Mouse (Mus musculus): ENCODE results near the gene Elp5.
"Not testable (repeated sequence)": the region's sequence is repeated elsewhere in the genome, so short reads cannot be mapped to it uniquely, and the experiment has no call there.

The Elp5 gene

DNA sequence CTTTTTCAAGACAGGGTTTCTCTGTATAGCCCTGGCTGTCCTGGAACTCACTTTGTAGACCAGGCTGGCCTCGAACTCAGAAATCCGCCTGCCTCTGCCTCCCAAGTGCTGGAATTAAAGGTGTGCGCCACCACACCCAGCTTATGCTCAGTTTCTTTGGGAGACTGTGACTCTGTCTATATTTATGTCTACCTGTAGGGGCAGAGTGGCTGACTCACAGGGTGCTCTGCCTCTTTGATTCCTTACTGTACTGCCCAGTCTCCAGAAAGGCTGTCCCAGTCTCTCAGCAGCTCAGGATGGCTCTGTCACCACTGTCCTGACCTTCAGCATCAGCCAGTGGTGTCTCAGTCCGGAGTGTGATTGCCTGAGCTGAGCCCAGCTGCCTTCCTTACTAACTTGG, 26.7 kb downstream of the Elp5 start:
- DNase-seq, result not testable (repeated sequence)

DNA sequence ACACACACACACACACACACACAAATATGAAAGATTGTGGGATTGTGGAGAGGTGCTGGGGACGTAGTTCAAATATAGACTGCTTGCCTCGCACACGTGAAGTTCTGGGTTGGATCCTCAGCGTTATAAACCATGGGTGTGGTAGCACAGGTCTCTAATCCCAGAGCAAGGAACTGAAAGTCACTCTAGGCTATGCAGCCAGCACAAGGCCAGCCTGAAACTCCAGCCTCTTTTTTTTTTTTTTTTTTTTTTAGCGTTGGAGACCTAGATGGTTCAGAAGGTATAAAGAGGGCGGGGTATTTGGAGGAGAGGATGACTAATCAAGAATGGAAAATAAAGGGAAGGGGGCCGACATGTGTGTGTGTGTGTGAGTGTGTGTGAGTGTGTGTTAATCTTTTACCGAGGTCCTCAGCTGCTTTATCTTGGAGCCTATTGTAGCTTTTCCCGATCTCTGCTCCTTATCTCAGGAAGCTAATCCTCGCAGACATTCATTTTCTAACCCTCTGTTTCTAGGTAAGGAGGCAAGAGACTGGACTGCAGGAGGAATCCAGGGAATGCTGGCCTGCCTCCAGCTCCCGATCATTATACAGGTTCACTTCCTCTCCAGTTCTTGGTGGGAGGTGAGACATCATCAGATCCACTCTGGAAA, 28.9 kb downstream of the Elp5 start:
- DNase-seq, result peak in 1 of 2 experiments; percentile 16

DNA sequence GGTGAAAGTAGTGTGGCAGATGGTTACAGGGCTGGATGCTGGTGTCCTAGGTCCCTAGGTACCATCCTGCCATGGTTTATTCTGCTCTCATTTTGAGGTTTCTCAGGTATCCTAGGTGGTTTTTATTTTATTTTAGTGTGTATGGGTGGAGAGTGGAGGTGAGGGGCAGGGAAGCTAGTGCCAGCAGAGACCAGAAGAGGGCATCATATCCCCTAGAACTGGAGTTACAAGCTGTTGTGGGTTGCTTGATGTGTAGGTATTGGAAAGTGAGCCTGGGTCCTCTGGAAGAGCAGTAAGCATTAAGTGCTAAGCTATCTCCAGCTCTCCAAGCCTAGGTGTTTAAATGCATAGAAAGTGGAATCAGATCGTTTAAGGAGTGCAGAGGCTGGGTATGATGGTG, 30.0 kb downstream of the Elp5 start:
- no peak for DNase-seq

DNA sequence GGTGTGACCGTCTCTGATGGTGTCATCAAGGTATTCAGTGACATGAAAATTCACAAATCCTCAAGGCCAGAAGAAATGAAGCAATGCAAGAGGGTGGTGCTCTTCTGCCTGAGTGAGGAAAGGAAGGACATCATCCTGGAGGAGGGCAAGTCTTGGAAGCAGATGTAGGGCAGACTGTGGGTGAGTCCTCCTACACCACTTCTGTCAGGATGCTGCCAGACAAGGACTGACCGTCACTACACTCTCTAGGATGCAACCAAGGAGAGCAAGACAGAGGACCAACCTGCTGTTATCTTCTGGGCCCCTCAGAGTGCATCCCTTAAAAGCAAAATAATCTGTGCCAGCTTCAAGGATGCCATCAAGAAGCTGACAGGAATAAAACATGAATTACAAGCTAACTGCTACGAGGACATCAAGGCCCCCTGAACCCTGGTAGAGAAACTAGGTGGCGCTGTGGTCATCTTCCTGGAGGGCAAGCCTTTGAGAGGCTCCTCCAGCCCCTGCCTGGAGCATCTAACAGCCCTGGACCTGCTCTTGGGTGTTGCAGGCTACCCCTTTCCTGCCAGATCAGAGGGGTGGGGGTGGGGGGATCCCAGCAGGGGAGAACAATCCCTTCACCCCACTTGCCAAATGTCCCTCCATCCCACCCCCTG, 31.4 kb downstream of the Elp5 start:
- peak; percentile 41 to 42 for DNase-seq

DNA sequence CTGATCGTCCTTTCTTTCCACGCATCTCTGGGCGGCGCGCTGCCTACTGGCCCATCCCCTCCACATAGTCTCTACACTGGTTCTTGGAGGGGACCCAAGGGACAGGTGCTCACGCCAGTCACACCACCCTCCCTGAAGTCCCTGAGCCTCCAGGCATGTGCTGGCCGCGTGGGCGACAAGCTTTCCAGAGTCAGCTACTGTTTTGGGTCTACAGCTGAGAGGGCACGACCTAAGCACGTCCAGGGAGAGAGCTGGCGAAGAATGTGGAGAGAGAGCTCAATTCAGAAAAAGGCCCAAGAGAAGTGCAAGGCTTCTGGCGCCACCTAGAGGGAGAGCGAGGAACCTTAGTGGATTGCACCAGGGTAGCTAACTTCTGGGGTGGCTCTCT, 33.6 kb downstream of the Elp5 start:
- DNase-seq, result peak; percentile 91 to 96

DNA sequence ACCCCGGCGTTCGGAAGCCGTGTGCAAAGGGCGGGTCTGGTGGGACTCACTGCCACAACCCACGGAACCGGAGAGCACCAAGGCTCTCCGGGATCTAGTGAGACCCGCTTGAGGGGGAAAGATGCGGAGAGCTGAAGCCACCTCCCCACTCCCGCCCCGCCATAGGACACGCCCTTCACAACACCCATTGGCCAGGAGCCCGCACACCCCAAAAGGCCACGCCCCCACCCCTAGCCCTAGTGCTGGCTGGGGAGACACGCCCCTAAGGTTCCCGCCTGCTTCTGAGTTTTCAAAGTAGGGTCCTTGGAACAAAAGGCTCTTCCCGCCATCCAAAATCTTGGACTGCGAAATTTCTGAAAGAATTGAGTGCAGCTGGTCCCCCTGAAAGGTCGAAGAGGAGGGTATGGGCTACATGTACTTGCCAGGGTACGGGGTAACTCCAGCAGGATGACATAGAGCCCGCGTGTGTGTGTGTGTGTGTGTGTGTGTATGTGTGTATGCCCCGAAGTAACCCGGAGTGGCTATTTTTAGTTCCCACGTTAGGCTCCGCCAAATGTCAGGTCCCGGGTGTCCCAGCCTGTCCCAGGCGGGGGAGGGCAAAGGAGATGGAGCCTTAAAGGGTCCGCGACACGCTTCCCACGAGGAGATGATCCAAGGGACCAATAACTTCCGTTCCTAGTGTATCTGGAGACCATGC, 34.1 kb downstream of the Elp5 start, which contains the start of gene Slc2a4:
Gene Slc2a4 (minus strand): TSS at position 123 of the 697 bp plus-strand sequence.
- peak; percentile 95 to 96 for DNase-seq

DNA sequence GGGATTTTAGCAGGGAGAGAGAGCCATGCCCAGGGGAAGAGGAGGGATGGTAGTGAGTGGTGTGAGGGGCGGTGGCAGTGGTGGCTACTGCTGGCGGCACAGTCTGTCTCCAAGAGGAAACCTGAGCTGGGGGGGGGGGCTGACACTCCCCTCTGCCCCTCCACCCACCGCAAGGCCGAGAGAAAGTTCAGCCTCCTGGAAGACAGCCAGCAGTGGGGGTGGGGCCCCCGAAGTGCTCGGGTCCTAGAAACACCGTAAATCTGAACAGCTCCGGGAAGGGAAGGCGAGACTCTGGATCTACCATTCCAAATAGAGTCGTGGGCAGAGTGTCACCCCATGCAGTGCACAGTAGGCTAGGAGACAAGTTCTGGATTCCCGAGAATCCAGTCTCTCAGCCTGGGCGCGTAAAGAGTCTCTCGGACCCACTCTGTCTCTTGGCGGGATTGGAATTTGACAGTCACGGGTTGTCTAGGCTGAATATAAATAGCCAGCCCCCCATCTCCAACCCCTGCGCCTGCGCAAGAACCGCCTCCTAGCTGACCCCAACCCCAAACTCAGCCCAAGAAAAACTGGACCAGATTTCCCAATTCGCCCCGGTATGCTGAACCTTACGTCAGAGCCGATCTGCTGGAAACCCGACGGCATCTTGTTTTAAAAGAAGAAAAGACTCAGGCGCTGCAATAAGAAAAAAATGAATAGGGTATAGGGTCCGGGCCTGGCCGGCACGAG, 34.8 kb downstream of the Elp5 start:
- DNase-seq, result peak; percentile 68 to 82

DNA sequence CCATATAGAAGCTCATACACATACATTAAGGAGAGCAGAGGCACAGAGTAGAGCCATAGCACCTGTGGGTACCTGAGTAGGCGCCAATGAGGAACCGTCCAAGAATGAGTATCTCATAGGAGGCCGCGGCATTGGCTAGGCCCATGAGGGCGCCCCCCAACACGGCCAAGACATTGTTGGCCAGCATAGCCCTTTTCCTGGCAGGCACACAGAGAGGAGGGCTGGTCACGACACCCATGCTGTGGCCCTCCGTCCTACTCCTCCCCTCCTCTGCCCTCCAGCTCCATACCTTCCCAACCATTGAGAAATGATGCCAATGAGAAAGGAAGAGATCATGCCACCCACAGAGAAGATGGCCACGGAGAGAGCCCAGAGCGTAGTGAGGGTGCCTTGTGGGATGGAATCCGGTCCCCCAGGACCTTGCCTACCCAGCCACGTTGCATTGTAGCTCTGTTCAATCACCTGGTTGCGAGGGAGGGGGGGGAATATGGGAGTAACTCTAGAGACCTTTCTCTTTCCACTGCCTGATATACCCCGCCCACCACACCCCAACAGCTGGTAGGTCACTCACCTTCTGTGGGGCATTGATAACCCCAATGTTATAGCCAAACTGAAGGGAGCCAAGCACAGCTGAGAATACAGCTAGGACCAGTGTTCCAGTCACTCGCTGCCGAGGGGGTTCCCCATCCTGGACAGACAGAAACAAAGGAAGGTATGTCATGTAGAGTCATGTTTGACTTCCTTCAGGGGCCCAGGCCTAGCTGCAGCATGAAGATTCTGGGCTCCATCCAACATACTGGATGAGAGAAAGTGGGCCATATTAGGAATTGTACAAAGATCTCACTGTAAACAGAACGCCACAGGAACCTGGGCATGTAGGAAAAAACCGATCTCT, 36.1 kb downstream of the Elp5 start:
- no peak for DNase-seq

DNA sequence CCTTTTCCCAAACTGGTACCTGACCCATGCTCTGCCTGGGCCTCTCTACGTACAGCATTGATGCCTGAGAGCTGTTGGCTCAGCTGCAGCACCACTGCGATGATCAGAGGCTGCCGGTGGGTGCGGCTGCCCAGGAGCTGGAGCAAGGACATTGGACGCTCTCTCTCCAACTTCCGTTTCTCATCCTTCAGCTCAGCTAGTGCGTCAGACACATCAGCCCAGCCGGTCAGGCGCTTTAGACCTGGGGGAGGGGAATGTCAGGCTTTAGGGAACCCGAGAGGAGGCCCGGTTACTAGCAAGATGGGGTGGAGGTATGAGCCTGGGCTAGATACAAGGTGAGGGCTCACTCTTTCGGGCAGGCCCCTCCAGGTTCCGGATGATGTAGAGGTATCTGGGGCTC, 37.1 kb downstream of the Elp5 start:
- DNase-seq, result no peak

DNA sequence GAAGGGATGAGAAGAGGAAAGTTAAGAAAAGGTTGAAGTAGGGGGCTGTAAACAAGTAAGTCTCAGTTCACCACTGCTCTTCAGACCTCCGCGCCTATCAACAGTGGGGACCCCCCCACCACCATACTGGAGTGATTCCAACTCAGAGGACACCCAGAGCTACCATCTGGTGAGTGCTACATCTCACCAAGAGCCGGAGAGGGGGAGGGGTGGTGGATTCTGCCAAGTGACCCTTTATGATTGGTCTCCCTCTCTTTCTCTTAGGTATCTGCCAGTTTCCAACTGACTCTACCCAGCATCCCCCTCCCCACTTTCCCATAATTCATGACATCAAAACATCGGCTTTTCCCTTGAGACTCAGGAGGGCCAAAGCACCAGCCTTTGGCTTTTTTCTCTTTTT, 41.4 kb downstream of the Elp5 start:
- no peak for DNase-seq

DNA sequence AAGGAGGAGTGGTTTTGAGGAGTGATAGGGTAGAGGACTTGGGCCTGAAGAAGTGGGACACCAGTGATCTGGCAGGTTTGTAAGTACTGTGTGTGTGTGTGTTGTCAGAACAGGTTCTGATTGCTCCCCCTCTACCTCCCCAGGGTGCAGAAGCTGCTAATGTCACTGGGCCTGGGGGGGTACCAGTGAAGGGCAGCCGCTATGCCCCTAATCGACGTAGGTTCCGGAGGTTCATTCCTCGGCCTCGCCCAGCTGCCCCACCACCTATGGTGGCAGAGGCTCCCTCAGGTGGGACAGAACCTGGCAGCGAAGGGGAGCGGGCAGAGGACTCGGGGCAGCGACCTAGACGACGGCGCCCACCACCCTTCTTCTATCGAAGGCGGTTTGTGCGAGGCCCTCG, 42.6 kb downstream of the Elp5 start:
- no peak for DNase-seq

DNA sequence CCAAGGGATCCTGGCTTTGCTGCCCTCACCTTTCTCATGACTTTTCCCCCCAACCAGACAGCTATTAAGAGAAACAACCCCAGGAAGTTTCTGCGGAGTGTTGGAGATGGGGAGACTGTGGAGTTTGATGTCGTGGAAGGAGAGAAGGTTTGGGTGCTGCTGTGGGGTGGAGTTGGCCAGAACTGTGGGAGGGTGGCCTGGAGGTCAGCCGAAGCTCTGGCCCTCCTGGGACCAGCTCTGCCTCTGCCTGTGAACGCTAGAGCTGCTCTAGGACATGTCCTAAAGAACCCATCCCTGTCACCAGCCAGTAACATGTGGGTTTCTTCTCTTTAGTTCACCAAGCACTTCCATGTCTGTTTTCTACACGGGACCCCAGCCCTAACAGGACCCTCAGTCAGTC, 43.1 kb downstream of the Elp5 start:
- no peak for DNase-seq

DNA sequence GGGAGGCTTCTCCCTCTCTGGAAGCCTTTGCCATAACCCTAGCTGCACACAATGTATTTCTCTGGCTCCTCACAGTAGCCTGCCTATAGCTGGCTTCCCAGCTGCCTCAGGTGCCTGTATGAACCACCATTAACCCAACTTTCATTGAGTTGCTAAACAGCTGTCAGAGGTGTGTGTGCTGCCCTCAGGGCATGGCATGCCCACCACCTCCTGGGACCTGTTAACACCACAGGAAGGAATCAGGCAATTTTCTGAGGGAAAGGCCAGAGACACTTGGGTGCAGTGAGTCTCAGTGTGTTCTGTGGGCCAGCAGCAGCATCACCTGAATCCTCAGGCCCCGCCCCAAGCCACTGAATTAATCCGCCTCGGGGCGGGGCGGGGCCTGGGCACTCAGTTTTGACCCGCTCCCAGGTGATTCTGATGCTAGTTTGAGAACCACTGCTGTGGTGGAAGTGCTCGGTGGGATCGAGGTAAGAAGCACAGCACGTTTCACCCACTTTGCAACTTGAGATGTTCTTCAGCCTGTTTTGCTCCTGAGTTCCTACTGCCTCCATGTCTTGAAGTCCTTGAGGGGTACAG, 43.8 kb downstream of the Elp5 start:
- peak; percentile 49 to 64 for DNase-seq

DNA sequence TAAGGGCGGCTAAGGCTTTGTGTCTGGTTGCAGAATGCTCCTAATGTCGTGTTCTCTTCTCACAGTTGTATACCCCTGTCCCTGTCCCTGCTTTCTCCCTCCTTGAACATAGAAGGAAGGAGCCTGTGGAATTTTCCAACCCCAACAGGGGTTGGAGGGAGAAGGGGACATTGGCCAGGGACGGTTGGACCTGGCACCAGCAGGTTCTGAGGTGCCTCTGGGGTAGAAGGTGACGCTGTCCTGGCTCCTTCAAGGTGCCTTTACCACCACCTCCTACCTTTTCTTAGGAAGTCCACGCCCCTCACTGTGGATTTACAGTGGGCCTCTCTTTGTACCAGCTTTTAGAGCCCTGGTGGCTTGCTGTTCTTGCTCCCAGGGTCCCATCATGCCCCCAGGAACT, 44.5 kb downstream of the Elp5 start:
- DNase-seq, result peak in 1 of 2 experiments; percentile 72

DNA sequence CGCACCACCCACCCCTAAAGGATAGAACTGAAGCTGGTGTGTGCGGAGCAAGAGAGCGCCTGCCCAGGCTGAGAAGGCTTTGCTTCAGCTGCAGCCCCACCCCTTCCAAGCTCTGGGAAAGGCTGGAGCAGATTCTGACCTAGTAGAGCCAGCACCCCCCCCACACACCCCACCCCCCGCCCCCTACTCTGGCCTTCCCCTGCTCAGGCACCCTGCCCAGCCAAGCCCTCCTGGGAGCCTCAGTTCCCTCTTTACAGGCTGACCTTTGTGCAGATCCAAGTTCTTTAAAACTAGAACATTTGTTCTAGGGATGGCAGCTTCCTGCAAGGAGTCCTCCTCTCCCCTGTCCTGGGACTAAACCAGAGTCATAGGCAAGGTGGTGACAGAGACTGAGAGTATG, 44.9 kb downstream of the Elp5 start:
- peak; percentile 41 to 80 for DNase-seq

DNA sequence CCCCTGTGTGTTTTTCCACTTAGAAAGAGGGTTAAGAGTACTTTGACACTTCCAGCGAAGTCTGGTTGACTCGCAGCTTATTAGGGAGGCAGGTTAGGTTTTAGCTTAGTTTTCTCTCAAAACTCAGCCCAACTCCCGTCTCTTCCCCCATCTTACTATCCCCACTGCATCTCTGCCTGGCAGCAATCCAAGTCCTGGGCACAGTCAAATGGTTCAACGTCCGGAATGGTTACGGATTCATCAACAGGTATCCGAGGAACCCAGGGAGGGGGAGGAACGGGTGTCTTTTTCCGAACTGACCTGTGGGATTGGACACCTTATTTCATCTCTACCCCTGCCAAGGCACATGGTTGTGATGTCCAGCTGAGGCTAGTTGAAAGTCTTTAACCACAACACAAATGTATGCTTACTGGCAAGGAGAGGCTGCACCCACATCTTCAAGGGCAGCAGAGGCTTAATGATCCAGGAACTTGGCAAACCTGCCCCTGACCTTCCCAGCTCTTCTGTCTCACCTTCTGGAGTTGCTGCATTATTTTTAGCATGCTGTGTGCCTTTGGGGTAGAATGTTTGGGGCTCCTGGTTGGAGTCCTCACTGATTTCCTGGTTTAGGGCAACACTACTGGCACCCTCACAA, 45.5 kb downstream of the Elp5 start:
- peak; percentile 56 to 82 for DNase-seq

DNA sequence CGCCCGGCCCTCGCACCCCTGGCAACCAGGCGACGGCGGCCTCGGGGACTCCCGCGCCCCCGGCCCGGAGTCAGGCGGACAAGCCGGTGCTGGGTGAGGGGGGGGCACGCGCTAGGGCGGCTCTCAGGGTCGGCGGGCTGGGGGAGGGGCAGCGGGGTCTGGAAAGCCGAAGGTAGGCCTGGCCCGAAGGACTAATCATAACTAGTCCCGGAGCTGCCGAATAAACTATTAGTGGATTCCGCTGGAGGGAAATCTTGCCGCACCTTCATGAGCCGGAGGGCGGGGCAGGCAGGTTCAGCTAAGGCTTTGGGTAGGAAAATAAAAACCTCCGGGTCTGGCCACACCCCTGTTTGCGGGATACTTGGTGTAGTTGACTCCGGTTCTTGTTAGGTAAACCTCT, 46.2 kb downstream of the Elp5 start:
- peak; percentile 52 to 75 for DNase-seq

DNA sequence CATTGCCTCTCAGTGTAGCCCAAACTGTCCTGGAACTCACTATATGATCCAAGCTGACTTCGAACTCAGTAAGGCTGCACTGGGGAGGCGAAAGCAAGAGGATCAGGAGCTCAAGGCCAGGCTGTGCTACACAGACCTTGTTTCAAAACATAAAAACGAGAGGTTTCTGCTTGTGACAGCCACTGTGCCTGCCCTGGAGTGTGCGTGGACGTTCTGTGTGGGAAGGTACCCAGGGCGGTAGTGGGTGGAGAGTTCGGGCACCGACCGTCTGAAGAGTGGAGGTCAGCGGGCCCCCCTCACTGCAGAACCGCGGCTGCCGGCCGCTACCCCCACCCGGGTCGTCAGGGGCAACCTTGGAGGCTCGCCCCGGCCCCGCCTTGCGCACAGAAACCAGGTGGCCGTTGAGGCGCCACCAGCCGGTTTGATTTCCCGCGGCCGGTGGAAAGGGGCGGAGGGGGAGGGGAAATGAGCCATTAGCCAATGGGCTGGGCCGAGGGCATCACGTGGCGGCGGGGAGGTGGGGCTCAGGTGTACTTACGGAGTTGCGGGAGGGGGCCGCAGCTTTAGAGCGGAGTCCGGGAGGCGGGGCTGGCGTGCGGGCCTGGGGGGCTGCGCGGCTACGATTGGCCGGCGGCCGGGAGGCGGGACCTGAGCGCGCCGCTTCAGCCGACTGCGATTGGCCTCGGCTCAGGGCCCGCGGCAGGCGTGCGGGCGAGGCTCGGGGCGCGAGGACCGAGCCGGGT, 47.0 kb downstream of the Elp5 start, which contains the start of gene Ybx2:
Gene Ybx2 (plus strand): TSS at position 660 of the 743 bp plus-strand sequence.
- DNase-seq, result peak; percentile 94 to 97

DNA sequence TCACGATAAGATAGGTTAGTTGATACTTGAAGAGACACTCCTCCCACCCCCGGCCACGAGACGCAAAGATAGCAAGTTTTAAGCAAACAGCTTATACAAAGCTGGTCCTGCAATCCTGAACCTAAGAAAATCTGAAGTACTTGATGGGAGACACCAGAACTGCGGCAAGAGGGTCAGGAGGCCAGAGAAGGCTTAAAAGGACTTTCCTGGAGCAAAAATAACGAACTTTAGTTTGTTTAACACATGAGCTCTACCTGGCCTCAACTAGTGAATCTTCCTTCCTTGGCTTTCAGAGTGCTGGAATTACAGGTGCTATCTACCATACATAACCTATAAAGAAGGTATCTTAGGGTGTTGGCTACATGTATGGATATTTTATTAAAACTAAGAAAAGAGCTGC, 47.6 kb downstream of the Elp5 start:
- DNase-seq, result no peak

DNA sequence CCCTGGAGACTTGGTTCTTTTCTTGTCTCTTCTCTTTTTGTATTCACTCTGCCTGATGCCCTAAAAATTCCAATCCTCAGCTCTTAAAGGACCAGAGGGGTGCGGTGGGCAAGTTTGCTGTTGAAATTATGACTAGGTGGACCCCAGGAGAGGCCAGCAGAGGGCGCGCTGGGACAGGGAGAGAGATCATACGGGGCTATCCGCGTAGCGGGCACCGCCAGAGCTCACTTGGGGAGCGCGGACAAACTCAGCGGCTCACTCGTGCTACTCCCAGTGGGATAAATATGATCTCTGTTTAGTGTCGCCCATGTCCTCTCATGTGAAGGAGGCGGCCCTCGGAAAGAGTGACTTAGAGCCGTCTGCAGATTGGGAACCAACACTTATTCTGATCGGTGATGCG, 48.1 kb downstream of the Elp5 start:
- DNase-seq, result peak; percentile 92 to 94

DNA sequence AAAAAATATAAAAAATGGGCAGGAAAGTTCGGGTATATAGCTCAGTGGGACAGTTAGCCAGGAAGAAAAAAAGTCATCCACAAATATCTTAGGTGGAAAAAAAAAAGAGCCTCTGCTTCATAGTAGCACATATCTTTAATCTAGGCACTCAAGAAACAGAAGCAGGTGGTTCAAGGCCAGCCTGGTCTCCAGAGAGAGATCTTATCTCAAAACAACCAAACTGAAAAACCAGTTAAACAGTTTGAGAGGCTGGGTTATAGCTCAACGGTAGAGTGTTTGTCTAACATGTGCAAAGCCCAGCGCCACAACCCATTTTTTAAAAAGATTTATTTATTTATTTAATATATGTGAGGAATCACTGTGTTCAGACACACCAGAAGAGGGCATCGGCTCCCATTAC, 49.3 kb downstream of the Elp5 start:
- DNase-seq, result no peak
